Mouse (Mus musculus): ENCODE measurements at regions not wholly inside any gene's neighbourhood (a gene's known extent, or its start where the extent isn't known, plus 50 kb on each side); places are given as distances from the start of the nearest gene placed in this dataset.

DNA sequence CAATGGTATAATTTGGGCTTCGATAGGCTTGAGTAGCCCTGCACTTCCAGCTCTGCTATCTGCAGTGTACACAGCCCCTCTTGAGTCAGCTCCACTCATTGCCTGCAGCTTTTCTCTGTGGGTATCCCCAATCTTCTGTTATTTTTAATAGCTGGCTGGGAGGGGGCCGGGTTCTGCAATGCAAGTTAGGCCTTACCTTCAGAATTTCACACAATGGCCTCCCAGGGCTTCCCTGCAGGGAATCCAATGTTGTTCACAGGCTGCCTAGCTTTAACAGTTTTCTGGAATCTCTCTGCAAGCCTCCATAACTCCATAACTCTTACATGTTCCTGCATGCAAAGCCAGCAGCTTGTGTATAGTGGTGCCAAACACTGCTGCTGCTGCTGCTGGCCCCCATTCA, 197.7 kb upstream of the Fam92a start:
- no peaks in the 10 kb centered on the region for H3K4me1 ChIP-seq (ENCODE audit: insufficient read depth, low read depth, low read length)
- TF ChIP-seq CTCF (IDR thresholded peaks at IDR 0.05; ENCODE audit: low read depth, low read length): no peak
- TF ChIP-seq GATA1 (IDR thresholded peaks at IDR 0.05; ENCODE audit: borderline replicate concordance, low read length): no peak
- no peak for TF ChIP-seq TAL1 (conservative IDR thresholded peaks at IDR 0.05; ENCODE audit: low read depth, low read length)
- TF ChIP-seq POLR2AphosphoS5 (IDR thresholded peaks at IDR 0.05; ENCODE audit: insufficient replicate concordance, low read depth, low read length): no peak
- no peak for TF ChIP-seq GATA2 (IDR thresholded peaks at IDR 0.05; ENCODE audit: borderline replicate concordance, low read depth, low read length)
- H3K36me3 ChIP-seq (replicated peaks): no peaks in the 10 kb centered on the region
- ATAC-seq (ENCODE audit: extremely low read depth, insufficient number of reproducible peaks, low FRiP score, poor library complexity, severe bottlenecking) (no peak), DNase-seq (ENCODE audit: low spot score) (no peak)
- no peaks in the 10 kb centered on the region for H3K9me3 ChIP-seq (replicated peaks)
- H3K27me3 ChIP-seq (ENCODE audit: insufficient read depth, low read length): no peaks in the 10 kb centered on the region
- no peak overlapping the region for H3K4me3 ChIP-seq (ENCODE audit: low read depth, low read length)

GRCm38 (mm10) chr4:12356992-12357634, 185.3 kb upstream of the Fam92a start:
- Histone ChIP-seq H3K9me3 (replicated peaks) (no peaks in the 10 kb centered on the region), H3K36me3 (replicated peaks) (no peaks in the 10 kb centered on the region), H3K4me1 (ENCODE audit: insufficient read depth, low read depth, low read length) (no peaks in the 10 kb centered on the region), H3K27me3 (ENCODE audit: insufficient read depth, low read length) (no peaks in the 10 kb centered on the region), H3K4me3 (ENCODE audit: low read depth, low read length) (no peak overlapping the region)
- no peak for ATAC-seq (ENCODE audit: extremely low read depth, insufficient number of reproducible peaks, low FRiP score, poor library complexity, severe bottlenecking)
- no peak for DNase-seq (ENCODE audit: low spot score)
- no peak for TF ChIP-seq CTCF (IDR thresholded peaks at IDR 0.05; ENCODE audit: low read depth, low read length)
- TF ChIP-seq GATA1 (IDR thresholded peaks at IDR 0.05; ENCODE audit: borderline replicate concordance, low read length): no peak
- no peak for TF ChIP-seq POLR2AphosphoS5 (IDR thresholded peaks at IDR 0.05; ENCODE audit: insufficient replicate concordance, low read depth, low read length)
- TF ChIP-seq GATA2 (IDR thresholded peaks at IDR 0.05; ENCODE audit: borderline replicate concordance, low read depth, low read length): no peak
- TF ChIP-seq TAL1 (conservative IDR thresholded peaks at IDR 0.05; ENCODE audit: low read depth, low read length): no peak

DNA sequence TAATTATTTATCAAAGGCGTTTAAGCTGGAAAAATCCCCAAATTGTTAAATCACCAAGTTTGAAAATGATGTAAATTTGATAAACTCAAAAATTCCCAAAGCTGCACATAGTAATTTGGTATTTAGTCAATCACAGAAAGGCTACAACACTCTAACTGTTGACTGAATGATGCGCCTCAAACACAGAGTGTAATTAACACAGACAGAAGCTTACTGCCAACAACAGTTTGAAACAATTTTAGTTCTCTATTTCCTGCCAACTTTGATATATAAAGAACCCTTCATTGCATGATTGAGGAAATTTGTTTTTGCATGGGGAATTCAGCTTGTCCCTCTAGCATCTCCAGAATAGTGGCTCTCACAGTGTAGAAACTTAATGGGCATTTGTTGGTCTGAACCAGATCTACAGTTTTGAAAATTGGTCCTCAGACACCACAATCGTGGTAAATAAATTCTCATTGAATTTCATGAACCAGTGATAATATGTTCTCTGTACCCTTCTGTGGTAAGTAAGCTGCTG, 181.6 kb upstream of the Fam92a start:
- Histone ChIP-seq H3K36me3 (replicated peaks) (no peaks in the 10 kb centered on the region), H3K4me3 (ENCODE audit: low read depth, low read length) (no peak overlapping the region), H3K4me1 (ENCODE audit: insufficient read depth, low read depth, low read length) (no peaks in the 10 kb centered on the region), H3K27me3 (ENCODE audit: insufficient read depth, low read length) (no peaks in the 10 kb centered on the region), H3K9me3 (replicated peaks) (no peaks in the 10 kb centered on the region)
- ATAC-seq (ENCODE audit: extremely low read depth, insufficient number of reproducible peaks, low FRiP score, poor library complexity, severe bottlenecking) (no peak), DNase-seq (ENCODE audit: low spot score) (no peak)
- TF ChIP-seq GATA1 (IDR thresholded peaks at IDR 0.05; ENCODE audit: borderline replicate concordance, low read length) (no peak), POLR2AphosphoS5 (IDR thresholded peaks at IDR 0.05; ENCODE audit: insufficient replicate concordance, low read depth, low read length) (no peak), CTCF (IDR thresholded peaks at IDR 0.05; ENCODE audit: low read depth, low read length) (no peak), TAL1 (conservative IDR thresholded peaks at IDR 0.05; ENCODE audit: low read depth, low read length) (no peak), GATA2 (IDR thresholded peaks at IDR 0.05; ENCODE audit: borderline replicate concordance, low read depth, low read length) (no peak)

- Histone ChIP-seq H3K4me3 (ENCODE audit: low read depth, low read length) (no peak overlapping the region), H3K4me1 (ENCODE audit: insufficient read depth, low read depth, low read length) (no peaks in the 10 kb centered on the region), H3K36me3 (replicated peaks) (no peaks in the 10 kb centered on the region), H3K27me3 (ENCODE audit: insufficient read depth, low read length) (no peaks in the 10 kb centered on the region), H3K9me3 (replicated peaks) (no peaks in the 10 kb centered on the region)
- DNase-seq (ENCODE audit: low spot score): no peak
- TF ChIP-seq CTCF (IDR thresholded peaks at IDR 0.05; ENCODE audit: low read depth, low read length): no peak
- TF ChIP-seq GATA1 (IDR thresholded peaks at IDR 0.05; ENCODE audit: borderline replicate concordance, low read length): no peak
- TF ChIP-seq POLR2AphosphoS5 (IDR thresholded peaks at IDR 0.05; ENCODE audit: insufficient replicate concordance, low read depth, low read length): no peak
- no peak for TF ChIP-seq GATA2 (IDR thresholded peaks at IDR 0.05; ENCODE audit: borderline replicate concordance, low read depth, low read length)
- no peak for TF ChIP-seq TAL1 (conservative IDR thresholded peaks at IDR 0.05; ENCODE audit: low read depth, low read length)
- no peak for ATAC-seq (ENCODE audit: extremely low read depth, insufficient number of reproducible peaks, low FRiP score, poor library complexity, severe bottlenecking)
Measured at GRCm38 (mm10) chr4:12339236-12339635, 167.4 kb upstream of the Fam92a start.

DNA sequence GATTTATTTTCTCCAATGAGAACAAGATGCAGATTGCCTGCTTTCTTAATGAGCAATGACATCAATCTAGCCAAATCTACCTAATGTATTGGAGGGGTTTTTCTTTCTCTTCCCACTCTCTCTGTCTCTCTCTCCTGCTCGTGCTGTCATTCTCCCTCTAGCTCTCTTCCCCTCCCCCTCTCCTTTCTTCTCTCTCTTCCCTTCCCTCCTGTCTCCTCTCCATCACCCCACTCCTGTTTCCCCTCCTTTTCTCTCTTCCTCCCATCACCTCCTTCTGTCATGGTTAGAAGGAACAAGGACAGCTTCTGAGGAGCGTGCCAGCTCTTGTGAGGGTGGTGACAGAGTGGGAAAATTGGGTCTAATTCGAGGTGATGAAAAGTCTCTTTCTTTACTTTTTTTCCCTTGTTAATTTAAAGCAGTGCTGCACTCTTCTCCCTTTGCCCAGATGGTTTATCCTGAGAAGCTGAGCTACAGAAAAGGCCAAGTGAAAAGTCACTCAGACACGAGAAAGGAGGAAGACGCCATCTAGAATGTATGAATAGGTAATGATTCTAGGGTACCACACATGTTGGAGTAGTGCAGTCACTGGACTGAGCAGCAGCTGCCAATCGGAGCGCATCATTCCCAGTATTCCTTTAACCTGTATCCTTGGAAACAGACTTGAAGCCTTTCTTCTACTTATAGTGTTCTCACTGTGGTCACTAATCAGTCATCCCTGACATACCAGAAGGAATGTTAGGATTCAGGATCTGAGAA, 163.2 kb upstream of the Fam92a start:
- H3K9me3 ChIP-seq (replicated peaks): no peaks in the 10 kb centered on the region
- H3K27me3 ChIP-seq (ENCODE audit: insufficient read depth, low read length): no peaks in the 10 kb centered on the region
- ATAC-seq (ENCODE audit: extremely low read depth, insufficient number of reproducible peaks, low FRiP score, poor library complexity, severe bottlenecking) (no peak), DNase-seq (ENCODE audit: low spot score) (no peak)
- H3K4me1 ChIP-seq (ENCODE audit: insufficient read depth, low read depth, low read length): no peaks in the 10 kb centered on the region
- H3K4me3 ChIP-seq (ENCODE audit: low read depth, low read length): no peak overlapping the region
- no peak for TF ChIP-seq TAL1 (conservative IDR thresholded peaks at IDR 0.05; ENCODE audit: low read depth, low read length)
- no peak for TF ChIP-seq CTCF (IDR thresholded peaks at IDR 0.05; ENCODE audit: low read depth, low read length)
- no peaks in the 10 kb centered on the region for H3K36me3 ChIP-seq (replicated peaks)

DNA sequence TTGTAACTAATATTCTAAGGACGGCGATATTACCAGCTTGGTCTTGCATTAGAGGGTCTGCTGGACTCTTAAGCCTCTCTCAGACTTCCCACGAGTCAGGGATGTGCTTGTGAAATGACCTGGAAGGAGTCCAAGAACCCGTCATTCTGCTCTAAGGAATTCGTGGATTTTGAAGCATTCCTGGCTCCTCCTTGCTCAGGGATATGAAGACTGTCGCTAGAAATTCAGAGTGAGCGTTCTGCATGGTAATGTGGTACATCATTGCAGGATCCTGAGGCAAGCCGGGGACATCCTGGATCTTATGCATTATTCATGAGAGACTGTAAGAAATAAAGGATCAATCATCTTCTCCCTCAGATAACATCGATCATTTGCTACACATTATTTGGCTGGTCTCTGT, 162.6 kb upstream of the Fam92a start:
- Histone ChIP-seq H3K4me1 (ENCODE audit: insufficient read depth, low read depth, low read length) (no peaks in the 10 kb centered on the region), H3K36me3 (replicated peaks) (no peaks in the 10 kb centered on the region), H3K27me3 (ENCODE audit: insufficient read depth, low read length) (no peaks in the 10 kb centered on the region), H3K4me3 (ENCODE audit: low read depth, low read length) (no peak overlapping the region), H3K9me3 (replicated peaks) (no peaks in the 10 kb centered on the region)
- DNase-seq (ENCODE audit: low spot score) (no peak), ATAC-seq (ENCODE audit: extremely low read depth, insufficient number of reproducible peaks, low FRiP score, poor library complexity, severe bottlenecking) (no peak)
- no peak for TF ChIP-seq POLR2AphosphoS5 (IDR thresholded peaks at IDR 0.05; ENCODE audit: insufficient replicate concordance, low read depth, low read length)
- no peak for TF ChIP-seq TAL1 (conservative IDR thresholded peaks at IDR 0.05; ENCODE audit: low read depth, low read length)
- no peak for TF ChIP-seq CTCF (IDR thresholded peaks at IDR 0.05; ENCODE audit: low read depth, low read length)
- no peak for TF ChIP-seq GATA1 (IDR thresholded peaks at IDR 0.05; ENCODE audit: borderline replicate concordance, low read length)
- TF ChIP-seq GATA2 (IDR thresholded peaks at IDR 0.05; ENCODE audit: borderline replicate concordance, low read depth, low read length): no peak
